Mouse (Mus musculus) heart, postnatal 0 days (tissue): Measurements from ENCODE around the gene Vsir. TPM values are rescaled to one million over a fixed set of nuclear protein-coding genes. Genes with fewer than 3 reads are reported as not detected.

Experiments used
- ATAC-seq: fragments of 200-750 bp; cut with Nextera tagmentation; 2 replicates; pipeline ENCODE4 v1.8.0; 2017; ENCODE audit warnings: low read depth, moderate number of reproducible peaks, moderate library complexity; ENCODE audit not compliant: insufficient read depth
- DNase-seq: peaks from one replicate; pipeline ENCODE4 v3.0.0-alpha.2; 2016; ENCODE audit warnings: low spot score
- H3K27ac ChIP-seq: fragments of 300-500 bp; sonication (generic); 2 replicates; pipeline ENCODE4 v1.5.1; 2014; ENCODE audit warnings: low read depth, mild to moderate bottlenecking
- H3K27me3 ChIP-seq: fragments of 300-500 bp; sonication (generic); 2 replicates; pipeline ENCODE4 v1.6.1; 2014; ENCODE audit warnings: low read length, mixed read lengths; ENCODE audit not compliant: control insufficient read depth, insufficient read depth
- H3K36me3 ChIP-seq: fragments of 300-500 bp; sonication (generic); replicated peaks from 2 replicates; pipeline ENCODE4 v1.6.1; 2014; ENCODE audit warnings: low read length, mixed read lengths; ENCODE audit not compliant: control insufficient read depth, insufficient read depth
- H3K4me1 ChIP-seq: fragments of 300-500 bp; sonication (generic); 2 replicates; pipeline ENCODE4 v1.6.1; 2014; ENCODE audit warnings: antibody characterized with exemption; ENCODE audit not compliant: control insufficient read depth, insufficient read depth
- H3K4me2 ChIP-seq: fragments of 300-500 bp; sonication (generic); 2 replicates; pipeline ENCODE4 v1.6.1; 2014; ENCODE audit warnings: low read depth, mild to moderate bottlenecking, low read length, moderate library complexity
- H3K4me3 ChIP-seq: fragments of 300-500 bp; sonication (generic); 2 replicates; pipeline ENCODE4 v1.5.1; 2014; ENCODE audit warnings: low read depth, low read length
- H3K9ac ChIP-seq: fragments of 300-500 bp; sonication (generic); replicated peaks from 2 replicates; pipeline ENCODE4 v1.6.1; 2014; ENCODE audit warnings: low read depth, low read length, mixed read lengths
- H3K9me3 ChIP-seq: fragments of 300-500 bp; sonication (generic); replicated peaks from 2 replicates; pipeline ENCODE4 v1.6.1; 2016; ENCODE audit warnings: low read length; ENCODE audit not compliant: control insufficient read depth
- CTCF ChIP-seq: IDR thresholded peaks from 2 replicates; pipeline ENCODE4 v1.5.1; 2016; ENCODE audit warnings: antibody characterized with exemption, control low read depth, low read depth
- EP300 ChIP-seq: IDR thresholded peaks from 2 replicates; pipeline ENCODE4 v1.6.1; 2016; ENCODE audit warnings: antibody characterized with exemption, low read depth
- WGBS: fragments of 180-500 bp; shearing (Covaris S2); extraction: QIAGEN DNeasy Blood & Tissue Kit; methylation state at CpG from one replicate; pipeline ENCODE4 v1.1.7; 2014; 5-methylcytosine and 5-hydroxymethylcytosine counted together
- polyA plus RNA-seq: library from polyadenylated mRNA; unstranded; fragments of >200 nt; fragmentation: Nextera tagmentation; extraction: Ambion mirVana; gene quantifications from 2 replicates; pipeline ENCODE4 v1.2.1, GENCODE M21; 2015
- total RNA-seq: library from RNA; depleted of rRNA; stranded (reverse); fragments of >200 nt; gene quantifications from 2 replicates; pipeline ENCODE4 v1.2.3, GENCODE M21; 2014; ENCODE audit warnings: low replicate concordance

The Vsir gene
- total and polyA plus RNA-seq, 2 experiments from 2014 or later = 4.6 to 117 TPM

GRCm38 (mm10) chr10:60354003-60354325, 7.3 kb downstream of the Vsir start:
- H3K36me3 ChIP-seq = no peaks in the 10 kb centered on the region
- WGBS = 90% methylated on average over 4 of the region's 4 CpGs
- no peak overlapping the region for H3K4me2 ChIP-seq
- H3K4me3 ChIP-seq = no peak overlapping the region
- H3K4me1 ChIP-seq = 0 out of 2 replicates have a peak, but pooled peaks cover 15% of the 10 kb centered on the region
- no peak for TF ChIP-seq CTCF
- TF ChIP-seq EP300 = no peak
- ATAC-seq = no peak
- 0 out of 2 replicates have a peak overlapping the region, but pooled peaks have one; percentile 23 for H3K27ac ChIP-seq
- no peaks in the 10 kb centered on the region for H3K9me3 ChIP-seq
- DNase-seq = no peak
- H3K27me3 ChIP-seq = no peaks in the 10 kb centered on the region
- no peak overlapping the region for H3K9ac ChIP-seq

- TF ChIP-seq CTCF = no peak
- no peak for TF ChIP-seq EP300
Observed at GRCm38 (mm10) chr10:60354881-60355677, 8.4 kb downstream of the Vsir start.

DNA sequence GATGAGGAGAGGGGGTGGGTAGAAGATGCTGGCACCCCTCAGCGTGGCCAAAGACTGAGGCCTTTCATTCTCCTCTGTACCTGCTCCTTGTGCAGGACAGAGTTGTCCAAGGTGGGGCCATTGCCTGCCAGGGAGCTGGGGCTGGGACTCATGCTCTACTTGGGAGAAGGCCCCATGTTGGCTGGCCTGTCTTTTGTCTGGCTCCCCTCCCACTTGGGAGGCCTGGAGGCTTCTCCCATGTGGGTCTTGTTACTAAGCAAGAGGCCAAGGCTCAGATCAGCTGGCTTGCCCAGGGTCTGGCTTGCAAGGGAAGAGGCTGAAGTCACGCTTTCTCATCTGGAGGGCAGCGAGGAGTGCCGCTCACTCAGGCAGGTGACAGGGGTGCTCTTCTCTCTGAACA, 10.8 kb downstream of the Vsir start:
- WGBS = 84% methylated on average over 4 of the region's 4 CpGs
- H3K4me1 ChIP-seq = no peaks in the 10 kb centered on the region
- no peak overlapping the region for H3K27ac ChIP-seq
- no peak overlapping the region for H3K9ac ChIP-seq
- H3K27me3 ChIP-seq = no peaks in the 10 kb centered on the region
- no peaks in the 10 kb centered on the region for H3K36me3 ChIP-seq
- H3K4me3 ChIP-seq = no peak overlapping the region
- no peak for TF ChIP-seq CTCF
- TF ChIP-seq EP300 = no peak
- DNase-seq (no peak), ATAC-seq (no peak)
- no peaks in the 10 kb centered on the region for H3K9me3 ChIP-seq
- H3K4me2 ChIP-seq = no peak overlapping the region

More at GRCm38 (mm10) chr10:60354881-60355677, 8.4 kb downstream of the Vsir start:
- 0 out of 2 replicates have a peak, but pooled peaks cover 14% of the 10 kb centered on the region for H3K4me1 ChIP-seq
- H3K9ac ChIP-seq = no peak overlapping the region
- ATAC-seq (no peak), DNase-seq (no peak)
- H3K27me3 ChIP-seq = no peaks in the 10 kb centered on the region
- H3K27ac ChIP-seq = no peak overlapping the region; the same call in 1 of the 2 replicates
- no peaks in the 10 kb centered on the region for H3K36me3 ChIP-seq
- H3K9me3 ChIP-seq = no peaks in the 10 kb centered on the region
- WGBS = 52% methylated on average over 11 of the region's 11 CpGs
- H3K4me2 ChIP-seq = no peak overlapping the region
- no peak overlapping the region for H3K4me3 ChIP-seq

- H3K27ac ChIP-seq = no peak overlapping the region
- H3K36me3 ChIP-seq = no peaks in the 10 kb centered on the region
- no peak overlapping the region for H3K4me2 ChIP-seq
- no peak overlapping the region for H3K9ac ChIP-seq
- ATAC-seq (no peak), DNase-seq (no peak)
- no peaks in the 10 kb centered on the region for H3K27me3 ChIP-seq
- TF ChIP-seq EP300 = no peak
- no peak for TF ChIP-seq CTCF
- WGBS = 95% methylated on average over 14 of the region's 14 CpGs
- no peaks in the 10 kb centered on the region for H3K9me3 ChIP-seq
- H3K4me1 ChIP-seq = no peaks in the 10 kb centered on the region
- H3K4me3 ChIP-seq = no peak overlapping the region
Observed at GRCm38 (mm10) chr10:60357901-60358300, 11.2 kb downstream of the Vsir start.

- Histone ChIP-seq H3K36me3 (no peaks in the 10 kb centered on the region), H3K4me1 (no peaks in the 10 kb centered on the region), H3K4me2 (no peak overlapping the region), H3K9me3 (no peaks in the 10 kb centered on the region), H3K27ac (no peak overlapping the region), H3K9ac (no peak overlapping the region), H3K4me3 (no peak overlapping the region), H3K27me3 (no peaks in the 10 kb centered on the region)
- no peak for DNase-seq
- no peak for ATAC-seq
- TF ChIP-seq CTCF (no peak), EP300 (no peak)
- WGBS = 51% methylated on average over 4 of the region's 4 CpGs
Observed at GRCm38 (mm10) chr10:60358776-60359175, 12.1 kb downstream of the Vsir start.
